Mouse (Mus musculus): ENCODE measurements around the gene Ptprj.

GRCm38 (mm10) chr2:90486226-90486755 is 94.2 kb downstream of the Ptprj start:
- TF ChIP-seq POLR2A (IDR thresholded peaks at IDR 0.05; ENCODE audit: borderline replicate concordance, low read depth, low read length) (no peak), CTCF (IDR thresholded peaks at IDR 0.05; ENCODE audit: low read depth, low read length) (no peak)
